8 mouse cellular contexts compared by ENCODE assay signal in the genomic region with DNA sequence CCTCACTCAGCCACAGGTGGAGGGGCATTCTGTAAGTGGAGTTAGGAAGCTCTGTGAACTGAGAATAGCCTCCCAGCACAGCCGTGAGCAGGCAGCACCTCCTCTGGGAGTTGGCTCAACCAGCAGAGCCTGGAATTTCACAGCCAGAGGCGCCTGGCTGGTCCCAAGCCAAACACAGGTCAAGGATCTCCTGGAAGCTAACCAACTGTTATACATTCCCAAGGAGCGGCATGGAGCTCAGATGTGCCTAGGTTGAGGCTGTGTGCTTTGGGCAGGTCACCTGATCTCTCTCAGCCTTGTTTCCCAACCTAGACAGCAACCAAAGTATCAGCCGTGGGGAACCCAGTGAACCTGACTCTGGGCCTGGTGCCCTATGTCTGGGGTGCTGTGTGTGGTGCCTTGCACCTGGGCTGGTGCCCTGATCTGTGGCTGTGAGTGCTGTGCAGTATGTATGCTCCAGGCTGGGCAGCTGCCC. TPM values are rescaled to one million over a fixed set of nuclear protein-coding genes. Genes with fewer than 3 reads are reported as not detected.
A peak's percentile ranks its signal among the peaks of the same experiment; 100 is the strongest.
DNase-seq lines count a peak whose midpoint lies in the region; ATAC-seq lines count a peak whose summit lies in the region.
"Had no signal": no experiment of that assay in that cellular context is flagged by ENCODE, and none has a peak within 500 bp of the region (broad histone marks: within the 10 kb centered on the region; RNA-seq: fewer than 3 reads in every experiment).

No protein-coding gene starts in this region.

- peaks cover 33% of the 10 kb centered on the region for H3K27me3 ChIP-seq in heart, embryonic 13.5 days (replicated peaks)
- peaks cover 15% of the 10 kb centered on the region for H3K27me3 ChIP-seq in forebrain, embryonic 14.5 days (replicated peaks; ENCODE audit: control insufficient read depth, insufficient read depth, low read length)
- peaks cover 21% of the 10 kb centered on the region for H3K27me3 ChIP-seq in forebrain, embryonic 15.5 days

- peak; percentile 93 for DNase-seq in NIH3T3 (ENCODE audit: low read depth)
- peak; percentile 86 for DNase-seq in adrenal gland, postnatal 14 days
- DNase-seq in large intestine, adult 2 months (ENCODE audit: low read depth, low spot score), result peak; percentile 58
- peak; percentile 71 for DNase-seq in testis, postnatal 10 days (ENCODE audit: low spot score)
- DNase-seq in forebrain, embryonic 14.5 days (ENCODE audit: low spot score), result no peak

- ATAC-seq in heart, embryonic 13.5 days (ENCODE audit: extremely low read depth, insufficient number of reproducible peaks, low FRiP score, low TSS enrichment), result peak; percentile 49; the same call in 1 of the 2 replicates
- no peak for ATAC-seq in forebrain, embryonic 14.5 days
- ATAC-seq in forebrain, embryonic 15.5 days (replicated peaks), result no peak

- peak overlapping the region; percentile 83 for H3K27ac ChIP-seq in heart, embryonic 13.5 days (replicated peaks)
- no peak overlapping the region for H3K27ac ChIP-seq in forebrain, embryonic 14.5 days (ENCODE audit: low read depth, low read length)
- no peak overlapping the region for H3K27ac ChIP-seq in forebrain, embryonic 15.5 days (replicated peaks)

- H3K9ac ChIP-seq in heart, embryonic 13.5 days, result peak overlapping the region; percentile 28; the same call in 1 of the 2 replicates
- no peak overlapping the region; the same call in 1 of the 2 replicates for H3K9ac ChIP-seq in forebrain, embryonic 14.5 days (ENCODE audit: low read length)
- H3K9ac ChIP-seq in forebrain, embryonic 15.5 days (replicated peaks), result no peak overlapping the region

- H3K4me3 ChIP-seq in heart, embryonic 13.5 days, result no peak overlapping the region
- H3K4me3 ChIP-seq in forebrain, embryonic 14.5 days (ENCODE audit: low read depth, low read length), result no peak overlapping the region
- H3K4me3 ChIP-seq in forebrain, embryonic 15.5 days, result no peak overlapping the region

- no peaks in the 10 kb centered on the region for H3K36me3 ChIP-seq in heart, embryonic 13.5 days
- H3K36me3 ChIP-seq in forebrain, embryonic 14.5 days (ENCODE audit: control insufficient read depth, insufficient read depth, low read length), result no peaks in the 10 kb centered on the region
- no peaks in the 10 kb centered on the region for H3K36me3 ChIP-seq in forebrain, embryonic 15.5 days

- H3K4me2 ChIP-seq in heart, embryonic 13.5 days, result no peak overlapping the region
- no peak overlapping the region for H3K4me2 ChIP-seq in forebrain, embryonic 14.5 days (ENCODE audit: low read length)
- no peak overlapping the region for H3K4me2 ChIP-seq in forebrain, embryonic 15.5 days (replicated peaks)

- H3K9me3 ChIP-seq in heart, embryonic 13.5 days, result no peaks in the 10 kb centered on the region
- H3K9me3 ChIP-seq in forebrain, embryonic 14.5 days (replicated peaks; ENCODE audit: control insufficient read depth, low read length), result no peaks in the 10 kb centered on the region
- no peaks in the 10 kb centered on the region for H3K9me3 ChIP-seq in forebrain, embryonic 15.5 days

- H3K4me1 ChIP-seq in heart, embryonic 13.5 days, result peaks cover 66% of the 10 kb centered on the region
- peaks cover 2% of the 10 kb centered on the region; the same call in 1 of the 2 replicates for H3K4me1 ChIP-seq in forebrain, embryonic 14.5 days (ENCODE audit: control insufficient read depth, insufficient read depth, low read length)
- H3K4me1 ChIP-seq in forebrain, embryonic 15.5 days, result peaks cover 12% of the 10 kb centered on the region; the same call in 1 of the 2 replicates

- WGBS in heart, embryonic 13.5 days, result 12% methylated on average over 4 of the region's 4 CpGs
- 19% methylated on average over 4 of the region's 4 CpGs for WGBS in large intestine, adult 2 months
- WGBS in forebrain, embryonic 14.5 days, result 76% methylated on average over 4 of the region's 4 CpGs
- 63% methylated on average over 4 of the region's 4 CpGs for WGBS in forebrain, embryonic 15.5 days

RNA-seq across cellular contexts. Expression of a gene that starts 5.5 kb away (rescaled TPM):
- 49.7 TPM in 2 replicates for total RNA-seq in adrenal gland, postnatal 14 days (2021)
- polyA plus RNA-seq in heart, embryonic 13.5 days (2015; fragmentation: Nextera tagmentation; extraction: Ambion mirVana), result 6.3 and 7.2 TPM in 2 replicates
- 27.9 and 39.6 TPM in 2 replicates for polyA plus RNA-seq in large intestine, adult 2 months (2012; rRNA removed)
- 7.8 and 10.0 TPM in 2 replicates for polyA plus RNA-seq in forebrain, embryonic 14.5 days (2014; fragmentation: Nextera tagmentation; extraction: Ambion mirVana)
- 9.6 and 10.9 TPM in 2 replicates for polyA plus RNA-seq in forebrain, embryonic 15.5 days (2015; fragmentation: Nextera tagmentation; extraction: Ambion mirVana)
- total RNA-seq: neutrophil, adult 5-6 weeks had no signal
